Mouse (Mus musculus) thymus, adult 2 months (tissue): ENCODE results near the gene Ovol1.

Experiments
- CTCF ChIP-seq: fragments of 200-500 bp; IDR thresholded peaks from 2 replicates; pipeline ENCODE4 v1.5.1; 2012; ENCODE audit warnings: mild to moderate bottlenecking, control low read depth, low read length, moderate library complexity, borderline replicate concordance; ENCODE audit not compliant: control insufficient read depth, poor library complexity, insufficient read depth; ENCODE audit errors: extremely low read depth
- POLR2A ChIP-seq: fragments of 200-500 bp; IDR thresholded peaks from 2 replicates; pipeline ENCODE4 v1.6.1; 2012; ENCODE audit warnings: mild to moderate bottlenecking, low read length, control low read depth, moderate library complexity; ENCODE audit not compliant: control insufficient read depth, poor library complexity, insufficient read depth; ENCODE audit errors: extremely low read depth

GRCm38 (mm10) chr19:5544031-5544430 is 16.4 kb downstream of the Ovol1 start:
- TF ChIP-seq POLR2A (no peak), CTCF (no peak)
